ENCODE assay signal across 30 mouse cellular contexts in genomic region chr4:145203305-145203704, GRCm38 (mm10).
"Had no signal": no experiment of that assay in that cellular context is flagged by ENCODE, and none has a peak within 500 bp of the region (broad histone marks: within the 10 kb centered on the region; RNA-seq: fewer than 3 reads in every experiment).

No protein-coding gene starts in this region.

- H3K27ac ChIP-seq: limb, embryonic 10.5 days; limb, embryonic 12.5 days; limb, embryonic 13.5 days; limb, embryonic 15.5 days; liver, embryonic 12.5 days; liver, embryonic 13.5 days; liver, embryonic 14.5 days; liver, embryonic 15.5 days; lung, embryonic 15.5 days; macrophage; midbrain, embryonic 10.5 days; midbrain, embryonic 12.5 days; midbrain, embryonic 13.5 days; midbrain, embryonic 15.5 days had no signal

- H3K4me2 ChIP-seq: limb, embryonic 12.5 days; limb, embryonic 13.5 days; limb, embryonic 15.5 days; liver, embryonic 11.5 days; liver, embryonic 12.5 days; liver, embryonic 13.5 days; liver, embryonic 15.5 days; lung, embryonic 14.5 days; lung, embryonic 15.5 days; midbrain, embryonic 12.5 days; midbrain, embryonic 13.5 days; midbrain, embryonic 15.5 days had no signal

- H3K36me3 ChIP-seq: limb, embryonic 10.5 days; limb, embryonic 12.5 days; limb, embryonic 13.5 days; limb, embryonic 15.5 days; liver, embryonic 12.5 days; liver, embryonic 13.5 days; liver, embryonic 15.5 days; lung, embryonic 15.5 days; midbrain, embryonic 10.5 days; midbrain, embryonic 12.5 days; midbrain, embryonic 13.5 days; midbrain, embryonic 15.5 days had no signal

- H3K9me3 ChIP-seq: limb, embryonic 10.5 days; limb, embryonic 12.5 days; limb, embryonic 13.5 days; limb, embryonic 15.5 days; liver, embryonic 12.5 days; liver, embryonic 13.5 days; liver, embryonic 15.5 days; lung, embryonic 15.5 days; megakaryocyte, embryonic 14.5 days; midbrain, embryonic 10.5 days; midbrain, embryonic 12.5 days; midbrain, embryonic 13.5 days; midbrain, embryonic 15.5 days had no signal

- ATAC-seq: liver, embryonic 12.5 days; liver, postnatal 0 days; lung, postnatal 0 days; midbrain, embryonic 13.5 days; midbrain, embryonic 15.5 days; midbrain, embryonic 16.5 days had no signal

- DNase-seq: left cerebral cortex, postnatal 4 days; liver; liver, embryonic 13.5 days; liver, postnatal 0 days; lung, adult 18-20 months; lung, adult 2 months; lung, embryonic 14.5 days; lung, postnatal 10 days; lung, postnatal 14 days; lung, postnatal 36 days; lung, postnatal 4 days; midbrain, embryonic 14.5 days had no signal

- H3K4me3 ChIP-seq: limb, embryonic 10.5 days; limb, embryonic 12.5 days; limb, embryonic 13.5 days; limb, embryonic 15.5 days; liver, embryonic 12.5 days; liver, embryonic 13.5 days; liver, embryonic 15.5 days; lung, embryonic 15.5 days; megakaryocyte, embryonic 14.5 days; midbrain, embryonic 10.5 days; midbrain, embryonic 12.5 days; midbrain, embryonic 13.5 days; midbrain, embryonic 15.5 days; myocyte had no signal

- H3K4me1 ChIP-seq: midbrain, embryonic 10.5 days; midbrain, embryonic 12.5 days; midbrain, embryonic 13.5 days; midbrain, embryonic 15.5 days had no signal

- H3K9ac ChIP-seq: limb, embryonic 12.5 days; limb, embryonic 13.5 days; limb, embryonic 15.5 days; liver, embryonic 12.5 days; liver, embryonic 13.5 days; liver, embryonic 14.5 days; liver, embryonic 15.5 days; liver, postnatal 0 days; lung, embryonic 14.5 days; lung, embryonic 15.5 days; midbrain, embryonic 12.5 days; midbrain, embryonic 13.5 days; midbrain, embryonic 15.5 days had no signal

- H3K27me3 ChIP-seq: limb, embryonic 12.5 days; limb, embryonic 13.5 days; limb, embryonic 15.5 days; liver, embryonic 12.5 days; liver, embryonic 13.5 days; liver, embryonic 15.5 days; lung, embryonic 15.5 days; midbrain, embryonic 12.5 days; midbrain, embryonic 13.5 days; midbrain, embryonic 15.5 days had no signal
